Mouse (Mus musculus): ENCODE measurements around the gene Tgtp2. TPM values are rescaled to one million over a fixed set of nuclear protein-coding genes. Genes with fewer than 3 reads are reported as not detected.
"Not testable (repeated sequence)": the region's sequence is repeated elsewhere in the genome, so short reads cannot be mapped to it uniquely, and the experiment has no call there.

Tgtp2 gene
- total RNA-seq, 1 experiment, result not detected

DNA sequence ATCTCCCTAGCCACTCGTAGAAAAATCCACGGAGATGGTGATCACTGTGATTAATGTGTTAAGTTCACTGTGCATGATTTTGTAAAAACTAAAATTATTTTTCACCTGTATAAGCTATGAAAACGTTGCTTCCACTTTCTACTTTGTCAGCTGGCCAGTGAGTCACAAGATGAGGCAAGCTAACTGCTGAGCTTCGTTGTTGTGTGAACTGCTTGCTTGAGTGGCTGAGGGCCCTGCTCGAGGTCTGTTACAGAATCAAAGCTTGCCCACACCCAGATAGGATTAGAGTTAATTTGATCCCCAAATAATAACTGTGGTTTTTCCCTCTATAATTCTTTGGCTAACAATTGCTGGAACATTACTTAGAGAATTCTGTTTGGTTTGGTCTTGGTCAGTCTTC, 12.1 kb downstream of the Tgtp2 start:
- DNase-seq (ENCODE audit: low read depth, low spot score); H3K27ac ChIP-seq (ENCODE audit: insufficient read depth, low read depth, low read length, poor library complexity, severe bottlenecking); H3K4me3 ChIP-seq (ENCODE audit: insufficient read depth in 1 of 2, low read depth in 1 of 2, low read length in 2 of 2, poor library complexity in 1 of 2, severe bottlenecking in 1 of 2); H3K9me3 ChIP-seq (ENCODE audit: control insufficient read depth, insufficient read depth, low read depth, low read length); H3K4me1 ChIP-seq (ENCODE audit: control insufficient read depth in 2 of 2, insufficient read depth in 2 of 2, low read length in 2 of 2, poor library complexity in 1 of 2); in situ Hi-C loops (cut with MboI; ENCODE audit: low sequenced_read_pairs in 2 of 2, unreplicated experiment in 2 of 2); H3K9ac ChIP-seq (ENCODE audit: insufficient read depth, low read depth, low read length, poor library complexity, severe bottlenecking); H3K36me3 ChIP-seq (ENCODE audit: control insufficient read depth, insufficient read depth, low read length, poor library complexity, severe bottlenecking): not testable (repeated sequence)

DNA sequence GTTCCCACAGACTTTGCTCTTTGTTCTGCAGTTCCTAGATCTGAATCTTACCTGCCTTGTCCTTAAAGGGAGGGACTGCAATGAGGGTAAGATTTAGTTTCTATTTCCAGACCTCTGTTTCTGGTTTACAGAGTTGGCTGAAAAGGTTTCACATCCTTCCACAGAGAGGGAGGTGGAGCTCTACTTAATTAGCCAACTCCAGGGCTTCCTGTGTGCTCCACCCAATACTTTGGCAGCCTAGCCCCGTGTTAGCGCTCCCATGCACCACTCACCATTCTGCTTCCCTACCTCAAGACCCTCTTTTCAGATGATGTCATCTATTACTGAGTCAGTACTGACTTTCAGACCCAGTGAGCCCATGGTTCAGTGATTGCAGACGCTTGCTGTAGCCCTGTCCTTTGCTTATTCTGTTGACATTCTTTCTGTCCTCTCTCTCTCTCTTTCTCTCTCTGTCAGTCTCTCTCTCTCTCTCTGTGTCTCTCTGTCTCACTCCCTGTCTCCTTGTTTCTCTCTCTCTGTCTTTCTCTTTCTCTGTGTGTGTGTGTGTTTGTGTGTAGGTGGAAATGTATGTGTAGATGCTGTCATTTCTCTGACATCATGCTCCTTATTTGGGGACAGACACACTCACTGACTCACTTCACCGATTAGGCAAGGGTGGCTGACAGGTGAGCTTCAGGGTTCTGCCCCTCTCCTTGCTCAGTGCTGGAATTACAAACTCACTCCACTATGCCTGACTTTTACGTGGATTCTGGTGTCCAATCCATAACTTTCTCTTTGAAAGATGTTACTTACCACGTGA, 12.7 kb downstream of the Tgtp2 start, which contains the start of gene 9930111J21Rik2:
9930111J21Rik2 (minus strand) TSS at position 150 of the 799 bp plus-strand sequence.
- H3K9ac ChIP-seq (ENCODE audit: insufficient read depth, low read depth, low read length, poor library complexity, severe bottlenecking); H3K4me1 ChIP-seq (ENCODE audit: control insufficient read depth in 2 of 2, insufficient read depth in 2 of 2, low read length in 2 of 2, poor library complexity in 1 of 2); H3K4me3 ChIP-seq (ENCODE audit: insufficient read depth in 1 of 2, low read depth in 1 of 2, low read length in 2 of 2, poor library complexity in 1 of 2, severe bottlenecking in 1 of 2); in situ Hi-C loops (cut with MboI; ENCODE audit: low sequenced_read_pairs in 2 of 2, unreplicated experiment in 2 of 2); H3K9me3 ChIP-seq (ENCODE audit: control insufficient read depth, insufficient read depth, low read depth, low read length); H3K36me3 ChIP-seq (ENCODE audit: control insufficient read depth, insufficient read depth, low read length, poor library complexity, severe bottlenecking); H3K27ac ChIP-seq (ENCODE audit: insufficient read depth, low read depth, low read length, poor library complexity, severe bottlenecking); DNase-seq (ENCODE audit: low read depth, low spot score): not testable (repeated sequence)

DNA sequence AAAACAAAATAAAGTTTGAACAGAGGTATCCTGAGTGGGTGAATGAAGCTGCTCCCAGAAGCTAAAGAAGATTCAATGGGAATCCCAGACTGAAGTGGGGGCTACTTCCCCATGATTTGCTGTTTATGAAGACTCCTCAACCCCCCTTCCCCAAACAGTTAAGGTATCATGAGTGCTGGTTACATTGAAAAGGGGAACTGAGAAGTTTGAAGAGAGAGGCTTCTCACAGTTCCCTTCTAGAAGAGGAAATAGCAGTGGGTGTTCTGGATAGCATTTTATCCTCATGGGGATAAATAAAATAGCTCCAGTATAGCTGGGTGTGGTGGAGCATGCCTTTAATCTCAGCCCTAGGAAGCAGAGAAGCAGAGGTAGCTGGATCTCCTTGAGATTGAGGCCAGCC, 13.9 kb downstream of the Tgtp2 start:
- H3K9ac ChIP-seq (ENCODE audit: insufficient read depth, low read depth, low read length, poor library complexity, severe bottlenecking); H3K27ac ChIP-seq (ENCODE audit: insufficient read depth, low read depth, low read length, poor library complexity, severe bottlenecking); H3K4me3 ChIP-seq (ENCODE audit: insufficient read depth in 1 of 2, low read depth in 1 of 2, low read length in 2 of 2, poor library complexity in 1 of 2, severe bottlenecking in 1 of 2); H3K36me3 ChIP-seq (ENCODE audit: control insufficient read depth, insufficient read depth, low read length, poor library complexity, severe bottlenecking); H3K9me3 ChIP-seq (ENCODE audit: control insufficient read depth, insufficient read depth, low read depth, low read length); H3K4me1 ChIP-seq (ENCODE audit: control insufficient read depth in 2 of 2, insufficient read depth in 2 of 2, low read length in 2 of 2, poor library complexity in 1 of 2); DNase-seq (ENCODE audit: low read depth, low spot score); in situ Hi-C loops (cut with MboI; ENCODE audit: low sequenced_read_pairs in 2 of 2, unreplicated experiment in 2 of 2): not testable (repeated sequence)

DNA sequence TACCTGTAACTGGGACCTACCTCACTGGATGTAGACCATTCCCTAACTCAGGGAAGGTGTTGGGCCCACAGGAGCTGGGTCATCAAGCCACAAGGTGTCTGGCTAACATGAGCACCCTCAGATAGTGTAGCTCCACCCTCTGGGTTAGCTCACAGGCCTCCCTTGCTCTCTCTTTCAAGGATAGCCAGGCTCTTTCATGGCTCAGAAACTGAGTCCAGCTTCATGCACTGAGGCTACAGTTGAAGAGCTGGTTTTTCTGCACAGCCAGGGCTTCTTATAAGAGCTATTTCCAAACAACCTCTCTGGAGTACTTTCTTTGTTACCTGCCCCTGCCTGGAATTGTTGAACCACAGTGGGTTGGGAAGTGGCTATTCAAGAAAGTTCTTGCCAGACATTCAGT, 51.9 kb downstream of the Tgtp2 start:
- H3K4me1 ChIP-seq (ENCODE audit: control insufficient read depth in 2 of 2, insufficient read depth in 2 of 2, low read length in 2 of 2, poor library complexity in 1 of 2); DNase-seq (ENCODE audit: low read depth, low spot score); H3K27ac ChIP-seq (ENCODE audit: insufficient read depth, low read depth, low read length, poor library complexity, severe bottlenecking); H3K4me3 ChIP-seq (ENCODE audit: insufficient read depth in 1 of 2, low read depth in 1 of 2, low read length in 2 of 2, poor library complexity in 1 of 2, severe bottlenecking in 1 of 2); H3K36me3 ChIP-seq (ENCODE audit: control insufficient read depth, insufficient read depth, low read length, poor library complexity, severe bottlenecking); in situ Hi-C loops (cut with MboI; ENCODE audit: low sequenced_read_pairs in 2 of 2, unreplicated experiment in 2 of 2); H3K9ac ChIP-seq (ENCODE audit: insufficient read depth, low read depth, low read length, poor library complexity, severe bottlenecking); H3K9me3 ChIP-seq (ENCODE audit: control insufficient read depth, insufficient read depth, low read depth, low read length): not testable (repeated sequence)

Other genes with a start within 250 kb of the Tgtp2 start
- gene Trim41, start 246.9 kb downstream of the Tgtp2 start, total RNA-seq (2012; rRNA removed), result 47.8 and 52.8 TPM in 2 replicates
- gene Trim7, start 238.1 kb downstream of the Tgtp2 start, total RNA-seq (2012; rRNA removed), result 5.9 and 6.1 TPM in 2 replicates
- gene Gm12184, start 237.6 kb downstream of the Tgtp2 start, total RNA-seq (2012; rRNA removed), result 11.4 and 12.2 TPM in 2 replicates
- gene Irgm1, start 192.5 kb downstream of the Tgtp2 start, total RNA-seq (2012; rRNA removed), result 3.3 and 5.7 TPM in 2 replicates
- gene Gm5431, start 162.0 kb downstream of the Tgtp2 start, total RNA-seq (2012; rRNA removed), result not detected in 2 replicates
- 2.0 and 2.1 TPM in 2 replicates for gene Psme2b, start 118.0 kb downstream of the Tgtp2 start, total RNA-seq (2012; rRNA removed)
- gene Olfr56, start 85.3 kb downstream of the Tgtp2 start, total RNA-seq (2012; rRNA removed), result not detected in 2 replicates
- gene 9930111J21Rik1, start 84.8 kb downstream of the Tgtp2 start, total RNA-seq (2012; rRNA removed), result 0.36 and 0.37 TPM in 2 replicates
- gene Gm12185, start 72.0 kb downstream of the Tgtp2 start, total RNA-seq (2012; rRNA removed), result not detected in 2 replicates
- gene Tgtp1, start 70.0 kb downstream of the Tgtp2 start, total RNA-seq (2012; rRNA removed), result 0.76 and 0.85 TPM in 2 replicates
- 0.53 and 0.54 TPM in 2 replicates for gene 9930111J21Rik2, start 13.0 kb downstream of the Tgtp2 start, total RNA-seq (2012; rRNA removed)
- gene Ifi47, start 12.4 kb upstream of the Tgtp2 start, total RNA-seq (2012; rRNA removed), result 0.22 TPM in 1 of 2 replicates, not detected in the other
- gene Olfr1396, start 50.7 kb upstream of the Tgtp2 start, total RNA-seq (2012; rRNA removed), result not detected in 2 replicates
- gene Olfr1395, start 78.1 kb upstream of the Tgtp2 start, total RNA-seq (2012; rRNA removed), result not detected in 2 replicates
- not detected in 2 replicates for gene Olfr1394, start 90.2 kb upstream of the Tgtp2 start, total RNA-seq (2012; rRNA removed)
- gene Btnl9, start 123.0 kb upstream of the Tgtp2 start, total RNA-seq (2012; rRNA removed), result 0.09 and 0.48 TPM in 2 replicates
- gene Zfp62, start 139.1 kb upstream of the Tgtp2 start, total RNA-seq (2012; rRNA removed), result 25.2 and 28.7 TPM in 2 replicates
- gene Mgat1, start 180.0 kb upstream of the Tgtp2 start, total RNA-seq (2012; rRNA removed), result 43.1 and 54.2 TPM in 2 replicates
- gene Olfr1393, start 214.1 kb upstream of the Tgtp2 start, total RNA-seq (2012; rRNA removed), result not detected in 2 replicates
- gene Olfr1392, start 221.1 kb upstream of the Tgtp2 start, total RNA-seq (2012; rRNA removed), result not detected in 2 replicates
- not detected in 2 replicates for gene Olfr10, start 240.5 kb upstream of the Tgtp2 start, total RNA-seq (2012; rRNA removed)